Mouse (Mus musculus): ENCODE measurements around the gene Gm11238. TPM values are rescaled to one million over a fixed set of nuclear protein-coding genes. Genes with fewer than 3 reads are reported as not detected.
"Not testable (repeated sequence)": the region's sequence is repeated elsewhere in the genome, so short reads cannot be mapped to it uniquely, and the experiment has no call there.

Gm11238 gene
- polyA plus RNA-seq (2012): not detected in 2 replicates

- TF ChIP-seq GATA1 (IDR thresholded peaks at IDR 0.05; ENCODE audit: low read length): not testable (repeated sequence)
Measured at GRCm38 (mm10) chr4:73607581-73607980, at the start of gene Gm11238. TSS of gene Gm11238 (plus strand) at chr4:73607881.

DNA sequence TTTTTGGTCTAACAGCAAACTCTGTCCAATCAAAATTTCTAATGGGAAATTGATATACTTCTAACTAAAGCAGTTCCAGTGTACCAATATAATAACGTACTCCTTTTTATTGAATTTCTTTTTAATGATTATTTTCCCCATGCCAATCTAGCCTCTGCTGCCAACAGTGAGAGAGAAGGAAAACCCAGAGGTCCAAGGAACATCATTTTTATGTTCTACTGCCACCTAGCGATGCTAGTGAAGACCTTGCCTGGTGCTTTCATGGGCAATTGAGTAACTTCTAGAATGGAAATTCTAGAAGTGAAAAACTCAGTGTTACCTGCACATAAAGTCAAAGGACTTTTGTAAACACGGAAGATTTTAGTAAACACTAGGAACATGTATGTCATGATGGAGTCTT lies 8.4 kb upstream of the Gm11238 start:
- no peak for TF ChIP-seq GATA1 (IDR thresholded peaks at IDR 0.05; ENCODE audit: low read length)

DNA sequence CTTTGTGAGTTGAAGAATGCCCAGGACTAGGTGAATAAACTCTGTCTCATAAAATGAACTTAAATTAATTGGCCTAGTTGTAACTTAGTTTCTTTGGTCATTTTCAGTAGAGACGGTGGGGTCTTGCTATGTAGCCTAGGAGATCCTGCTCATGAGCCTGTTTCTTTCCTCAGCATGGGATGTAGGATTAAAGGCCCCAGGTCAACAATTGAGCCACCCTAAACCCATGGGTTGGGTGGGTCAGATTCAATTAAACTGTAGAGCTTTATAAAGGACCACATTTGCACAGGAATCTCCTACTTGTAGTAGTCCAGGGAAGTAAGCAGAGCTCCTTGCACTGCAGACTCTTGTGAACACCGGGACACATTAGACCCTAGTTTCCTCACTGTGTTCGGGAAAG lies 15.0 kb downstream of the Gm11238 start, which contains the start of gene Gm11237:
Gene Gm11237, plus strand, starts transcription at position 301 of the 400 bp plus-strand sequence.
- TF ChIP-seq GATA1 (IDR thresholded peaks at IDR 0.05; ENCODE audit: low read length): not testable (repeated sequence)

GRCm38 (mm10) chr4:73637821-73638220 lies 30.1 kb downstream of the Gm11238 start, which contains the start of gene Gm11236:
TSS of gene Gm11236 (plus strand) at chr4:73638121.
- not testable (repeated sequence) for TF ChIP-seq GATA1 (IDR thresholded peaks at IDR 0.05; ENCODE audit: low read length)

- TF ChIP-seq GATA1 (IDR thresholded peaks at IDR 0.05; ENCODE audit: low read length): not testable (repeated sequence)
Measured at GRCm38 (mm10) chr4:73668054-73668453, 60.4 kb downstream of the Gm11238 start, which contains the start of gene Gm11239. TSS of gene Gm11239 (plus strand) at chr4:73668354.

GRCm38 (mm10) chr4:73683216-73683615 lies 75.5 kb downstream of the Gm11238 start, which contains the start of gene Gm428:
TSS of gene Gm428 (plus strand) at chr4:73683516.
- not testable (repeated sequence) for TF ChIP-seq GATA1 (IDR thresholded peaks at IDR 0.05; ENCODE audit: low read length)

Other genes starting within 250 kb of the Gm11238 start
- not detected in 2 replicates for gene Gm11487, start 202.8 kb upstream of the Gm11238 start, polyA plus RNA-seq (2012)
- not detected in 2 replicates for gene Gm11237, start 15.1 kb downstream of the Gm11238 start, polyA plus RNA-seq (2012)
- not detected in 2 replicates for gene Gm11236, start 30.2 kb downstream of the Gm11238 start, polyA plus RNA-seq (2012)
- not detected in 2 replicates for gene Gm11239, start 60.5 kb downstream of the Gm11238 start, polyA plus RNA-seq (2012)
- gene Gm428, start 75.6 kb downstream of the Gm11238 start, polyA plus RNA-seq (2012): not detected in 2 replicates
- gene Rasef, start 183.1 kb downstream of the Gm11238 start, polyA plus RNA-seq (2012): not detected in 2 replicates

Measured in G1E-ER4 (cell line).